Mouse (Mus musculus): ENCODE measurements around the gene Dusp28.

Gene Dusp28

DNA sequence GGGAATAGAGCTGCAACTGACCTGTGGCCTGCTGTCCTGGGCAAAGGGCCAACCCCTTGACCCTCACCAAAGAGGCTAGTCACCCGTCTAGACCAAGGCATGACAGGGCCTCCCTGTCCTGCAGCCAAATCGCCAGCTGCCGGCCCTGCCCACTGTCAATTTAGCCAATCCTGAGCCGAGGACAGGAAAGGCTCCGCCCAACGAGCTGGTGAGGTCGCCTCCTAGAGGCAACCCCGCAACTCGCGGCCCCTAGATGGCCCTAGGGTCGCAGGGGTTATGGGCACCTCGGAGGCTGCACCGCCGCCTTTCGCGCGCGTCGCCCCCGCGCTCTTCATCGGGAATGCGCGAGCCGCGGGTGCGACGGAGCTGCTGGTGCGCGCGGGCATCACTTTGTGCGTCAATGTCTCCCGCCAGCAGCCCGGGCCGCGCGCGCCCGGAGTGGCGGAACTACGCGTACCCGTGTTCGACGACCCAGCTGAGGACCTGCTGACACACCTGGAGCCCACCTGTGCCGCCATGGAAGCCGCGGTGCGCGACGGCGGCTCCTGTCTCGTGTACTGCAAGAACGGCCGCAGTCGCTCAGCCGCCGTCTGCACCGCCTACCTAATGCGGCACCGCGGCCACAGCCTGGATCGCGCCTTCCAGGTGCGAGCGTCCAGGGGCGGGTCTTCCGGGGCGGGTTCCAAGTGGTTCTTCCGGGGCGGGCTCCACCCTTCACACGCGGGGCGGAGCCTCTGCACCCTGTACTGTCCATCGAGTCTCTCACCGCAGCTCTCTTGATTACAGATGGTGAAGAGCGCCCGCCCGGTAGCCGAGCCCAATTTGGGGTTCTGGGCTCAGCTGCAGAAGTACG is at the start of gene Dusp28:
Dusp28 (plus strand) TSS at position 203 of the 853 bp plus-strand sequence.
- DNase-seq (ENCODE audit: low spot score): peak; percentile 77

DNA sequence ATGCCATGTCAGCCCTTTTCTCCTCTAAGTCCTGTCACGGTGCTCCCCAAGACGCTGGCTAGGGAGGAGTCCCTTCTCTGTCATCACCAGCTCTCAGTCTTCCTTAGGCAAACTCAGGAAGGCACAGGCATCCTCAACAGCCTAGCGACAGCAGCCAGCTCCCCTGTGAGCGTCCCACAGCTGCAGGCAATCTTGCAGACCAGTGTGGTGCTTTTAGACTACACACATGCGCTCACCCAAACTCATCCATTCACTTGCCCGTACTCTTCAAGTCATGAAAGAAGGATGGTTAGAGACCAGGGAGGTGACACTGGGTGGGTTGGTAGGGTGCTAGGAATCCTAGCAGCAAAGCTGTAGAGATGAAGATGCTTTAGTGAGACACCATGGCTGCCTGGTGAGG is 45.3 kb upstream of the Dusp28 start:
- no peak for DNase-seq (ENCODE audit: low spot score)

DNA sequence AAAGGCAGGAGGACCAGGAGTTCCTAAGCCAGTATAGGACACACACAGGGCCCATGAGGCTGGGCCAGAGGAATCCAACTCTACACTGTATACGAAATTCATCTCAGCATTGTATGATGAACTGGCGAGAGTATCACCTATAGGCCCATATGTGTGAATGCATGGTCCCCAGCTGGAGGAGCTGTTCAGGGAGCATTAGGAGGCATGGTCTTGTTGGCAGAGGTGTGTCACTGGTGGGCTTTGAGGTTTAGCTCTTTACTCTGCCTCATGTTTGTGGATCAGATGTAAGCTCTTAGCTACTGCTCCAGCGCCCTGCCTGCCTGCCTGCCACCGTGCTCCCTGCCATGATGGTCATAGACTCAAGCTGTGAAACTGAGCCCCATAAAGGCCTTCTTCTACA is 43.5 kb upstream of the Dusp28 start:
- DNase-seq (ENCODE audit: low spot score): no peak

DNA sequence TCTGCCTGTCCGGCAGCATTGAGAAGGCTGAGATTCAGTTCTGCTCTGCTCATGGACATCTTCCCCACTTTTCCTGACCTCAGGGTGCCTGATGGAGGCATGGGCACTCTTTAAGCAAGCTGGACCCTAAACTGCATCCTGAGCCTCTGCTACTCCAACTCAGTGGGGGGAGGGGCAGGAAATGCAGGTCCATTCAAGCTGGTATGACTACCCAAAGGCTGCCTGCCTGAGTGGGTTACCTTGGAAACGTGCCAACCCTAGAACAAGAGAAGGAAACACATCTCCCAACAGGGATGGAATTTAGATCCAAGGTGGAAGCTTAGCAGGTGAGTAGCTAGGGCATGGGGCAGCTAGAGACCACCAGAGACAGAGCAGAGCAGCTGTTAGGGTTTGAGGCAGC is 40.6 kb upstream of the Dusp28 start:
- DNase-seq (ENCODE audit: low spot score): no peak

DNA sequence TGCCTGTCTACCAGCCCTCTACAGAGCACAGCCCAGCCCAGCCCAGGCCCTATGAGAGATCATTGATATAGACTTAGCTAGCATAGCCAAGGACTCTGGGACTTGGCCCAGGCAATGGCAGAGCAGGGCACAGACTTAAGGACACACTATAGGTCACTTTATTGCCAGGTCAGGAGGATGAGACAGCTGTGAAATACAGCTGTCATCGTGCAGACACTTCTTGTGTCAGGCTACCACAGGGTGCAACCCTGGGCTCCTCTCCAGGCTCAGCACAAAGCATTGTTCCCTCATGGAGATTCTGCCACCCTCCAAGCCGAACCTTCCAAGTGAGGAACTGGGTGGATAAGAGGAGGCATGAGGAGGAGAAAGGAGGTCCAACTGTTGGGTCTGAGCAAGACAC is 36.8 kb upstream of the Dusp28 start:
- DNase-seq (ENCODE audit: low spot score): no peak

DNA sequence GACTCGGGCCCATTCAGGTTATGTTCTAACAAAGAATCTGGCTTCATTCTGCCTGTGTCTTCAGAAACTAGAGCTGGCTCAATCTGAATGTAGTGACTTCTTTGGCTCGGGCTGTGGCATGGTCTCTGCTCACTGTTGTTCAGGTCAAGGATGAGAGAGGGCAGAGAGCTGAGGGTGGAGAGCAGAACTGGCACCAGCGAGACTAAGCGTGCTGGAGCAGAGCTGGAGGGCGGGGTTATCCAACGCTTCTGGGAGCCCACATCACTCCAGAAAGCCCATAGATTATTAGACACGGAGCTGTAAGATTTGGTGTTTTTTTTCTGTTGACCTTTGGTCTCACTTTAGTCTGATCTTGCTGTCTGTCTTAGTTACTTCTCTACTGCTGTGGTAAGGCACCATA is 34.1 kb upstream of the Dusp28 start:
- no peak for DNase-seq (ENCODE audit: low spot score)

DNA sequence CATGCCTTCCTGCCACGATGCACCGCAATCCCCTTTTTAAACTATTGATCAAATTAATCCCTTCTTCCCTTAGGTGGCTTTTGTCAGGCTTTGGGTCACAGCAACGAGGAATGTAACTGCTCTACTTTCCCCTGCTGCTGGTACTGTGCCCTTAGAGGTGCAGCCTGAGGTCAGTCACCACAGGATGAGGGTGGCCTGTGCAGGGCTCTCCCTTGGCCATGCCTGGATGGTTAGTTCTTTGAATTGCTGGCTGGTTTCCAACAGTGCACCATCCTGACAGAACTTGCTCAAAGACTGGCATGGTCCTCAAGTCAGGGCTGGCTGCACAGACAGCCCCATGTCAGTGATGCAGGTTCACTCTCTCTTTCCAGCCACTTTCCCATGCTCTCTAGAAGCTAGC is 32.8 kb upstream of the Dusp28 start:
- no peak for DNase-seq (ENCODE audit: low spot score)

DNA sequence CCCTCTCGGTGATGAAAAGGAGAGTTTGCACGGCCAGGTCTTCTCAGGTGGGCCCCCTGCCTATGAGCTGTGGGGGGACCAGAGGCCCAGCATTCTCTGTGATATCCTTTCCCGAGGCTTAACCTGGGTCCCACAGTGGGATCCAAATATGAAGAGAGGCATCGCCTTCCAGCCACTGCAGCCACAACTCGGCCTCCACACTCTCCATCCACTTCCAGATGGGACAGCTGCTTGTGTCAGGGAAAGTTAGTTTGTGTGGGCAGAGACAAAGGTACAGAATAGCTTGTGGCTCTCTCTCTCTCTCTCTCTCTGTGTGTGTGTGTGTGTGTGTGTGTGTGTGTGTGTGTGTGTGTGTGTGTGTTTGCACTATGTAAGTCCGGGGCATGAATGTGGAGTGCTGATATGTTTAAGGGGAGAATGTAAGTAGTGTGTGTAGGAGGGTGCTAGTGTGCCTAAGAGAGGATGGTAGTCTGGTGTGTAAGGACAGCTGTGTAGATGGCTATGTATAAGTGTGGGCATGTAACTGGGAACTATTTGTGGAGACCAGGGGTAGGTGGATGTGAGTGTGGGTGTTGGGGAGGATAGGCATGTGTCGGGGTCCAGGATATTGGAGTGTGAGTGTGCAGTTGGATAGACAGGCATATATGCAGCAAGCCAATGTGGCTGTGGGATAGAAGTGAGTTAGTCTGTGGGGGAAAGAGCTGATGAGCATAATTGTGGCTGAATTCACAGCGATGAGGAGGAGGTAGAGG is 31.2 kb upstream of the Dusp28 start:
- peak; percentile 26 for DNase-seq (ENCODE audit: low spot score)

DNA sequence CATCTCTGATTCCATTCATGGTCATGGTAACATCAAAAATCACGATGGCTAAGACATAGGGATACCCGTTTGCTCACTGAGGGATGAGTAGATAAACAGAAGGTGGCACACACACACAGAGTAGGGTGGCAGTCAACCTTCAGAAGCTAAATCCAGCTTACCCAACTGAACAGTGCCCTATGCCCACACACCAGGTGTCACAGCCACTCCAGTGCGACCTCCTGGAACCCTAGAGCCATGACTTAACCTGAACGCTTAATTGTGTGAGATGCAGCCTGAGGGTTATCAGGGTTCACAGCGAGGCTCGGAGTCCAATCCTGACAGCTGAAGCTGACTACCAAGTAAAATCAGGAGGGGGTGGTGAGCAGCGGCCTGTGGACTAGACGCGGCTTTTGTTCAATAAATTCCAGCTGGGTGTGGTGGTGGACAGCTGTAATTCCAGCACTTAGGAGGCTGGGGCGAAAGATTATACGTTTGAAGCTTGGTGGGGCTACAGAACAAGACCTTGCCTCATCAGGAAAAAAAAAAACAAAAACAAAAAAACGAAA is 29.3 kb upstream of the Dusp28 start:
- DNase-seq (ENCODE audit: low spot score): no peak

DNA sequence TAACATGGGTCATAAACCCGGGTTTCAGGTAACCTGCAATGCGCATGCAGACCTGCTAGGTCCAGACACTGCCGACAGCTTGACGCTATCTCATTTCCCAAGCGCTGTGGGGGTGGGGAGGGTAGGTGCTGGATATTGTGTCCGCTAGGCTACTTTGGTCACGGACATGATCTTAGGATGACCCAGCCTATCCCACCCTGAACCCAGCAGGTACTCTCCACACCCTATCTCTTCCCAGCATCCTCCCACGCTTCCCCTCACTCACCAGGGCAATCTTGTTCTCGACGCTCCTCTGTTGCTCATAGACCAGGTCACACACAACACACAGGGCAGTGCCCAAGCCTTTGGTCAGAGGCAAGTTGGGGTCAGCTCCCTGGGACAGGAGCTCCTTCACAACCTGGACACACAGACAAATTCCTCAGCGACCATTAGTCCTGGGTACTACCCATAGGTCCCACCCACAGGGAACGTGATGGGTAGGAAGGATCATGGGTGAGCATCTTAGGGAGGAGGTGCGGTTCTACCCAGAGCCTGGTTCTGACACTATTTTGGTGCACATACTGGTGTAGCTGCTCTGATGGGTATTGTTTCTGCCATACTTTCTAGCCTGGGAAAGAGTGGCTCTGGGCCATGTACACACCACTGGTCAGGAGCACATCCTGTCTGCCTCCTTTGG is 28.6 kb upstream of the Dusp28 start:
- no peak for DNase-seq (ENCODE audit: low spot score)

DNA sequence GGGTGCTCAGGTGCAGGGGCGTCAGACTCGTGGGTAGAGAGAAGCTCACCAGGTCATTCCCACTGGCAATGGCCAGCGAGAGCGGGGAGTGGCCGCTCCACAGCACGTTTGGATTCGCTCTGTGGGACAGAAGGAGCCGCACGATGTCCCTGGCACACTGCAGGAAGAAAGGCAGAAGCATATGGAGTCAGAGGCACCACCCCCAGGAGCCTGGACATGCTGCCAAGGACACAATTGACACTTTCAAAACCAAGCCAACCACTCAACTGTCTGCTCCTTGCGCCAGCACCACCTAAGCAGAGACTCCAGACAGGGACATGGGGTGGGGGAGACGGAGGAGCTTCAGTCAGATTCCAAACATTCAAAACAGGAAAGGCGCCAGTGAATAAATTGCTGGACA is 27.5 kb upstream of the Dusp28 start:
- peak; percentile 48 for DNase-seq (ENCODE audit: low spot score)

DNA sequence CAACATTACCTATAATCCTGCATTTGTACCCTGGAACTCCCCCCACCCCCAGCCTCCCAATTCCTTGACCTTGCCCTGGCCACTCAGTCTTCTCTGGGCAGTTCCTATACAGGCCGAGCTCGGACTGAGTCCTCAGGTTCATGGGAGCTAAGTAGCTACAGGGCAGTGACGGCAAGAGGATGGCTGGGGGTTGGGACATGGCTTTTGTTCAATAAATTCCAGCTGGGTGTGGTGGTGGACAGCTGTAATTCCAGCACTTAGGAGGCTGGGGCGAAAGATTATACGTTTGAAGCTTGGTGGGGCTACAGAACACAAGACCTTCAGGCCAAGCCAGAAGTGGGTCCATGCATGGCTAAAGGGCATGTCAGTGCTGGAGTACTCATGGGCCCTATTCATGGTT is 26.7 kb upstream of the Dusp28 start:
- DNase-seq (ENCODE audit: low spot score): no peak

DNA sequence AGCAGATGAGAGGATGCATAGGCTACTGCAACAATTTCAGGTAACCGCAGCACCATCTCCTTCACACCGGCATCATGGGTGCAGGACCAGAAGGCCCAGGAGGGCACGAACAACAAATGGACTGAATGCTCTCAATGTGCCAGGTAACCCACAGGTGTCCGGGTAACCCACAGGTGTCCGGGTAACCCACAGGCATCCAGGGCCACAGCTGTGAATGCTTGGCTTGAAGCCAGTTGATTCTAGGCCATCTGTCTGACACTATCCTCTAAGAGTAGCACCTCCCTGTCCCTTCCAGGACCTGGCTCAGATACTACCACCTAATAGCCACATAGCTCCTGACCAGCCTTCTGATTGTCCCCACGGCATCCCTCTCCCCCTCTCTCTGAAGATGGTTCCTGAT is 24.8 kb upstream of the Dusp28 start:
- no peak for DNase-seq (ENCODE audit: low spot score)

DNA sequence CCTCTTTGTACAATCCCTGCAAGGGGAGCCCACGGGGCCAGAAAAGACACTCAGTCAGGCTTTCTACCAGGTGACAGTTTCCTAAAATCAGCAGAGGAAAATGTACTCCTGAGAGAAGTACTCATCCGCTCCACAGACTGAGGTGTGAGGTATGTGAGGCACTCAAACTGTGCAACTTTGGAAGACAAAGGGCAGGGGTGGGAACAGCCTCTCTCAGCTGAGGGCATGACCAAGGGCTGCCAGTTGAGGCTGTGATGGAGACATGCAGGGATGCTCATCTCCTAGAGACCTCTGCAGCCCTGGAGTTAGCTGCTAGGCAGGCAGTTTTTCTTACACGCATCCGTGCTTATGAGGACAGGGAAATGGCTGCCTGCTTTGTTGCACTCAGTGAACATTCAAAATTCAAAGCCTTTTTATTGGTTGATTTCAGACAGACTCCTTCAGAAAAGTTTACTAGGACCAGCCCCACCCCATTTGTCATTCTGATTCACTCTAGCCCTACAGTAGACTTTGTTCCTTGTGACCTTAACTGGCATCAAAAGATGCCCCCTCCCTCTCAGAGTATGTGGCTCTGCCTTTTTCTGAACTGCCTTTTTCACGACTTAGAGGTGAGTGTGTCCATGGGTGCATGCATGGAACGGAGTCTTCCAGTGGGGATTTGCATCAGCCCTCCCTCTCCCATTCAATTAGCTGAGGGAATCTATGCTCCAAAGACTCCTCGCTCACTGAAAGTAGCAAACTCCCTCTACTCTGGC is 17.7 kb upstream of the Dusp28 start:
- no peak for DNase-seq (ENCODE audit: low spot score)

DNA sequence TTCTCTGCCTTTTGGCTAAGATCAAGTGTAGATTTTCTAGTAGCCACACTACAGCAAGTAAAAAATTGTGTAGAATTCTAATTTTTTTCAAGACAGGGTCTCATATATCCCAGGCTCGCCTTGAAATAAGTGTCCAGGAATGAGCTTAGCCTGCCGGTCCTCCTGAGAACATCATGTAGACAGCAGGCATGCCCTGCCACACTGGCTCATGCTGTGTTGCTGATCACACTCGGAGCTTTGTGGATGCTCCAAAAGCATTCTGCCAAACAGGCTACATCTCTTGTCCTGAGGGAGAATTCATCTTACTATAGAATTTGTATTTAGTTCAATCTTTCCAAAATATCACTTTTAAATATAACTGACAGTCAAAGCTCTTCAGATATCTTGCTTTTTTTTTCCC is 14.0 kb upstream of the Dusp28 start:
- no peak for DNase-seq (ENCODE audit: low spot score)

DNA sequence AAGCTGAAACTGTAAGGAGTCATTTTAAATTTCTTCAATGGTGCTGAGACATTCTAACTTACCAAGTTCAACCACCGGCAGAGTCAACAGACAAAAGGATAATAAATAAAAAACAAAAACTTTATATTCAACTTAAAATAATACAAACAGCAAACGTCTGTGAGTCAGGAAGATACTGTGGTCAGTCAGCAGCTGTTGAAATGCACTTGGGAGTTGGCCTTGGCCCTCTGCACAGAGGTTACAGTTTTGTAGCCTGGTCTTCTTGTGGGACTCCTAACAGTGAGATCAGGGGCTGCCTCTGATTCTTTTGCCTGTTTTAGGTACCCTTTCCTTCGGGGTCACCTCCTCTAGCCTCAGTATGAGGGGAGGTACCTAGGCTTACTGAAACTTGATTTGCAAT is 12.9 kb upstream of the Dusp28 start:
- DNase-seq (ENCODE audit: low spot score): no peak

DNA sequence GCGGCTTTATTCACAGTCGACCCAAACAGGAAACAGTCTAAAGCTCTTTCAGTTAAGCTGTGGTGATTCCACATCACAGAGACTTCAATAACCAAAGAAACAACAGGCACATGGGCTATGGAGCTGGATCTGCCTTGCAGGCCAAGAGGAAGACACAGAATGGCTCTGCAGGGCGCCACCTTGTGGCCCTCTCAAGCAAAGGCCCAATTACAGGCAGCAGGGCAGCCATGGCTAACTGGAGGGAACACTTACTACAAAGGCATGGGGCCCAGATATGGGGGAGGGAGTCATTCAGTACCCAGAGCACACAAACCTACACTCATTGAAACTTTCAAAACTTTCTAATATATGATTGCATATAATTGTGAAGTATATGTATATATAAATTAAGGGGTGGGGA is 11.7 kb upstream of the Dusp28 start:
- DNase-seq (ENCODE audit: low spot score): peak; percentile 74

DNA sequence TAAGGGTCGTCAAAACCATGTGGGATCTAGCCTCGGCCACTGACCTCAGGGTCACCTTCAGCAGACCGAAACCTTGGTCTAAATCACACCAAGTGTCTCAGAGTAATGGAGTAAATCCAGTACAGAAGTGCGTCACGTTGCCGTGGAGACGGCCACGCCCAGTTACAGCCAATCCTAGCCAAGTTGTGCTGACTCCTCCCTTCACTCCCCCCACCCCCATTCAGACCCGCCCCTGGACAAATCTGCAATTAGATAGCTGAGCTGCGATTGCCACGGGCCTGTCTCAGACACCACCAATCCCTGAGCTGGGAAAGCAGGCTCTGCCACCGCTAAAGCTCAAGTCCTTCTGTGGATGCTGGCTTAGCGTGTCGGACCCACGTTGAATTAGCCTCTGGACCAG is 4.0 kb upstream of the Dusp28 start, which contains the start of gene Ankmy1:
Ankmy1 (minus strand) TSS at position 121 of the 400 bp plus-strand sequence.
- DNase-seq (ENCODE audit: low spot score): no peak

DNA sequence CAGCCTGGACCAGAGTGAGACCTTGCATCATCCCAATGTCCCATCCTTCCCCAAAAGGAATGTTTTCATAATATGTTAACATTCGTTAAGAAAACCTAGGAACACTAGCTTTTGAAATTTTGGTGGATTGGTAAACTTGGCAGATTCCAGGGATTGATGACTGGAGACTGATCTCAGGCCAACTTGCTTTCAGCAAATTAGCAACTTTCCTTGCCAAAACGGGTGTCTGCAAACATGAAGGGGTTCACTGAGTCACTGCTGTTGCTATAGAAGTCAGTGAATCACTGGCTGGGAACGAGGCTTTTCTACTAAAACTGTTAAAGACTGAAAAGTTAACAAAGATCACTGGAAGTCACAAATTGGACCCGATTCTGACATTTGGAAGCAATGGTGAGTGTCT is 3.2 kb upstream of the Dusp28 start:
- no peak for DNase-seq (ENCODE audit: low spot score)

DNA sequence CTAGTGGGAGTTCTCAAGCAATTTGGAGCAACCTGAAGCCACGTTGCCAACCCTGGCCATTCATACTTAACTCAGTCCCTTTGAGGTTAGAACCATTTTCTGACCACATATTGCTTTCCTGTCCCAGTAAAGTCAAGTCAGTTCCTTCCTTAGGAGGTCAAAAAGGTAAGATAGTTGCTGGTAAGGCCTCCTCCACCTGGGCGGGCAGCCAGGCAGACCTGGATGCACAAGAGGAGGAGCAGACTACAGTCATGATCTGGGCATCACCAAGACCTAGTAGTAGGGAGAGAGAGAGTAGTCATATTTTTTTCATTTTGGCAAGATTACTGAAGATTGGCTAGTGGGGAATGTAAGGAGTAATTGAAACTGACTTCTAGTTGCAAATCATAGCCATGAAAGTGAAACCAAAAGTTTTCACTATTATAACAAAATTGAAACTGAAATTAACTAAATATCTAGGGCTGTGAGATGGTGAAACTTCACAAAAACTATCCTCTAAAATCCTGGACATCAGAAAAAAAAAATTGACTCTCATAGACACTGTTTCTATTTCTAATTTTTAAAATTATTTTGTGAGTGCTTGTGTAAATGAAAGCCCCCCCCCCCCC is 974 bp upstream of the Dusp28 start:
- no peak for DNase-seq (ENCODE audit: low spot score)

DNA sequence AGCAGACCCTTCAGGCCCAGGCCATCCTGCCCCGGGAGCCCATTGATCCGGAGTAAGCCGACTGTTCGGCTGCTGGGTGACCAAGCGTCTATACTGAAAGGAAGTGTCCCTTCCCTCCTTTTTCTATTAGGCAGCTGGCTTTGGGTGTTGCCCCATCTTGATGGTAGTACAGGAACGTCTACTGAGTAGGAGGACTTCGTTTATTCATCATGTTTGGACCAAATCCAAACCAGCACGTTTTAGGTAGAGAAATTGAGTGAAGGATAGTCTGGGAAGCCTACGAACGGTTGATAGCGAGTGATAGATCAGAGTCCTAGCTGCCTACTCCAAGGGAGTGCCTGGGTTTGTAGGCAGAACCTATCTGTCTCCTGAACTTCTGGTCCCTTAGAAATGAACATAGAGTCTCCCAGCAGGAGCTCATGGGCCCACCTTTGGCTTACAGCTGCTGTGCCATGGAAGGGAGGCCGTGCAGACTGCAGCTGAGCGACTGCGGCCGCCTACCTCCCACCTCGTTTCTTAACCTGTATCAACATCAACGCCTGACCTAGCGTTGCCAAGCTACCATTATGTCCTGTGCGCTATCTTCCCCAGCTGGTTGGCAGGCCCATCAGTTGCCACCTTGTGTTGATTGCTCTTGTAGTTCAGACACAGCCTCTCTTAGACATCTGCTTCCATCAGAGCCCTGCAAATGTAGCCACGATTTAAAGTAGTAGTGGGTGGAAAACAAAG is 1.0 kb downstream of the Dusp28 start:
- no peak for DNase-seq (ENCODE audit: low spot score)

All from left cerebral cortex, adult 11 months (tissue).